Mouse (Mus musculus): ENCODE measurements around the gene Anxa6. TPM values are rescaled to one million over a fixed set of nuclear protein-coding genes. Genes with fewer than 3 reads are reported as not detected.

Gene Anxa6
- polyA plus RNA-seq, 1 experiment from 2014 or later, result 41.6 TPM

- Histone ChIP-seq H3K4me1 (ENCODE audit: control insufficient read depth, insufficient read depth, low read length) (peaks cover 2% of the 10 kb centered on the region), H3K4me3 (ENCODE audit: low read depth, low read length) (no peak overlapping the region), H3K4me2 (ENCODE audit: low read length) (no peak overlapping the region), H3K36me3 (ENCODE audit: control insufficient read depth, insufficient read depth, low read length) (no peaks in the 10 kb centered on the region), H3K9me3 (replicated peaks; ENCODE audit: control insufficient read depth, low read length) (no peaks in the 10 kb centered on the region), H3K27me3 (replicated peaks; ENCODE audit: control insufficient read depth, insufficient read depth, low read length) (no peaks in the 10 kb centered on the region), H3K27ac (ENCODE audit: low read depth, low read length) (no peak overlapping the region), H3K9ac (ENCODE audit: low read length) (no peak overlapping the region)
- ATAC-seq (no peak), DNase-seq (ENCODE audit: low spot score) (no peak)
- 84% methylated on average over 8 of the region's 8 CpGs for WGBS
These were observed 39.2 kb upstream of the Anxa6 start for GRCm38 (mm10) chr11:55072467-55072866.

GRCm38 (mm10) chr11:55071344-55071743, 38.1 kb upstream of the Anxa6 start:
- Histone ChIP-seq H3K9ac (ENCODE audit: low read length) (no peak overlapping the region), H3K4me3 (ENCODE audit: low read depth, low read length) (no peak overlapping the region), H3K27ac (ENCODE audit: low read depth, low read length) (no peak overlapping the region), H3K27me3 (replicated peaks; ENCODE audit: control insufficient read depth, insufficient read depth, low read length) (no peaks in the 10 kb centered on the region), H3K4me1 (ENCODE audit: control insufficient read depth, insufficient read depth, low read length) (no peaks in the 10 kb centered on the region; the same call in 1 of the 2 replicates), H3K9me3 (replicated peaks; ENCODE audit: control insufficient read depth, low read length) (no peaks in the 10 kb centered on the region), H3K4me2 (ENCODE audit: low read length) (no peak overlapping the region), H3K36me3 (ENCODE audit: control insufficient read depth, insufficient read depth, low read length) (no peaks in the 10 kb centered on the region)
- no peak for ATAC-seq
- DNase-seq (ENCODE audit: low spot score), result no peak
- 92% methylated on average over 5 of the region's 5 CpGs for WGBS

- Histone ChIP-seq H3K4me2 (ENCODE audit: low read length) (no peak overlapping the region), H3K4me3 (ENCODE audit: low read depth, low read length) (no peak overlapping the region), H3K4me1 (ENCODE audit: control insufficient read depth, insufficient read depth, low read length) (no peaks in the 10 kb centered on the region; the same call in 1 of the 2 replicates), H3K9ac (ENCODE audit: low read length) (no peak overlapping the region), H3K9me3 (replicated peaks; ENCODE audit: control insufficient read depth, low read length) (no peaks in the 10 kb centered on the region), H3K27me3 (replicated peaks; ENCODE audit: control insufficient read depth, insufficient read depth, low read length) (no peaks in the 10 kb centered on the region), H3K36me3 (ENCODE audit: control insufficient read depth, insufficient read depth, low read length) (no peaks in the 10 kb centered on the region), H3K27ac (ENCODE audit: low read depth, low read length) (no peak overlapping the region)
- ATAC-seq (0 out of 2 replicates have a peak, but pooled peaks have one; percentile 23), DNase-seq (ENCODE audit: low spot score) (peak; percentile 73)
- 36% methylated on average over 2 of the region's 2 CpGs for WGBS
These were observed 35.8 kb upstream of the Anxa6 start for GRCm38 (mm10) chr11:55069023-55069422.

- ATAC-seq, result no peak
- no peaks in the 10 kb centered on the region for H3K36me3 ChIP-seq (ENCODE audit: control insufficient read depth, insufficient read depth, low read length)
- no peak overlapping the region for H3K4me3 ChIP-seq (ENCODE audit: low read depth, low read length)
- H3K4me2 ChIP-seq (ENCODE audit: low read length), result no peak overlapping the region
- 54% methylated on average over 4 of the region's 4 CpGs for WGBS
- no peak overlapping the region for H3K9ac ChIP-seq (ENCODE audit: low read length)
- H3K9me3 ChIP-seq (replicated peaks; ENCODE audit: control insufficient read depth, low read length), result no peaks in the 10 kb centered on the region
- no peaks in the 10 kb centered on the region for H3K27me3 ChIP-seq (replicated peaks; ENCODE audit: control insufficient read depth, insufficient read depth, low read length)
- no peaks in the 10 kb centered on the region; the same call in 1 of the 2 replicates for H3K4me1 ChIP-seq (ENCODE audit: control insufficient read depth, insufficient read depth, low read length)
- H3K27ac ChIP-seq (ENCODE audit: low read depth, low read length), result no peak overlapping the region
- DNase-seq (ENCODE audit: low spot score), result no peak
These were observed 33.7 kb upstream of the Anxa6 start for GRCm38 (mm10) chr11:55066921-55067320.

- no peak overlapping the region for H3K27ac ChIP-seq (ENCODE audit: low read depth, low read length)
- H3K27me3 ChIP-seq (replicated peaks; ENCODE audit: control insufficient read depth, insufficient read depth, low read length), result no peaks in the 10 kb centered on the region
- no peak for ATAC-seq
- no peaks in the 10 kb centered on the region for H3K4me1 ChIP-seq (ENCODE audit: control insufficient read depth, insufficient read depth, low read length)
- H3K4me3 ChIP-seq (ENCODE audit: low read depth, low read length), result no peak overlapping the region
- no peak for DNase-seq (ENCODE audit: low spot score)
- 83% methylated on average over 5 of the region's 5 CpGs for WGBS
- H3K4me2 ChIP-seq (ENCODE audit: low read length), result no peak overlapping the region
- no peaks in the 10 kb centered on the region for H3K9me3 ChIP-seq (replicated peaks; ENCODE audit: control insufficient read depth, low read length)
- H3K36me3 ChIP-seq (ENCODE audit: control insufficient read depth, insufficient read depth, low read length), result no peaks in the 10 kb centered on the region
- no peak overlapping the region for H3K9ac ChIP-seq (ENCODE audit: low read length)
These were observed 29.6 kb upstream of the Anxa6 start for GRCm38 (mm10) chr11:55062856-55063255.

- 89% methylated on average over 5 of the region's 5 CpGs for WGBS
- no peak overlapping the region for H3K9ac ChIP-seq (ENCODE audit: low read length)
These were observed 27.6 kb upstream of the Anxa6 start for GRCm38 (mm10) chr11:55060802-55061201.

GRCm38 (mm10) chr11:55057511-55057910, 24.3 kb upstream of the Anxa6 start:
- 85% methylated on average over 3 of the region's 3 CpGs for WGBS
- DNase-seq (ENCODE audit: low spot score) (no peak), ATAC-seq (no peak)
- Histone ChIP-seq H3K27ac (ENCODE audit: low read depth, low read length) (no peak overlapping the region), H3K36me3 (ENCODE audit: control insufficient read depth, insufficient read depth, low read length) (no peaks in the 10 kb centered on the region), H3K9ac (ENCODE audit: low read length) (no peak overlapping the region), H3K4me3 (ENCODE audit: low read depth, low read length) (no peak overlapping the region), H3K4me1 (ENCODE audit: control insufficient read depth, insufficient read depth, low read length) (no peaks in the 10 kb centered on the region), H3K27me3 (replicated peaks; ENCODE audit: control insufficient read depth, insufficient read depth, low read length) (no peaks in the 10 kb centered on the region), H3K4me2 (ENCODE audit: low read length) (no peak overlapping the region), H3K9me3 (replicated peaks; ENCODE audit: control insufficient read depth, low read length) (no peaks in the 10 kb centered on the region)

More at GRCm38 (mm10) chr11:55060802-55061201, 27.6 kb upstream of the Anxa6 start:
- DNase-seq (ENCODE audit: low spot score) (no peak), ATAC-seq (no peak)
- Histone ChIP-seq H3K27me3 (replicated peaks; ENCODE audit: control insufficient read depth, insufficient read depth, low read length) (no peaks in the 10 kb centered on the region), H3K9me3 (replicated peaks; ENCODE audit: control insufficient read depth, low read length) (no peaks in the 10 kb centered on the region), H3K4me3 (ENCODE audit: low read depth, low read length) (no peak overlapping the region), H3K27ac (ENCODE audit: low read depth, low read length) (no peak overlapping the region), H3K36me3 (ENCODE audit: control insufficient read depth, insufficient read depth, low read length) (no peaks in the 10 kb centered on the region), H3K4me1 (ENCODE audit: control insufficient read depth, insufficient read depth, low read length) (no peaks in the 10 kb centered on the region), H3K4me2 (ENCODE audit: low read length) (no peak overlapping the region)

- DNase-seq (ENCODE audit: low spot score), result no peak
- no peak overlapping the region for H3K9ac ChIP-seq (ENCODE audit: low read length)
- H3K27me3 ChIP-seq (replicated peaks; ENCODE audit: control insufficient read depth, insufficient read depth, low read length), result no peaks in the 10 kb centered on the region
- ATAC-seq, result no peak
- H3K9me3 ChIP-seq (replicated peaks; ENCODE audit: control insufficient read depth, low read length), result no peaks in the 10 kb centered on the region
- H3K27ac ChIP-seq (ENCODE audit: low read depth, low read length), result no peak overlapping the region
- H3K36me3 ChIP-seq (ENCODE audit: control insufficient read depth, insufficient read depth, low read length), result no peaks in the 10 kb centered on the region
- no peak overlapping the region for H3K4me2 ChIP-seq (ENCODE audit: low read length)
- no peak overlapping the region for H3K4me3 ChIP-seq (ENCODE audit: low read depth, low read length)
- H3K4me1 ChIP-seq (ENCODE audit: control insufficient read depth, insufficient read depth, low read length), result no peaks in the 10 kb centered on the region
- 84% methylated on average over 7 of the region's 7 CpGs for WGBS
These were observed 17.7 kb upstream of the Anxa6 start for GRCm38 (mm10) chr11:55050837-55051510.

GRCm38 (mm10) chr11:55046600-55046999, 13.4 kb upstream of the Anxa6 start:
- Histone ChIP-seq H3K4me1 (ENCODE audit: control insufficient read depth, insufficient read depth, low read length) (no peaks in the 10 kb centered on the region), H3K9me3 (replicated peaks; ENCODE audit: control insufficient read depth, low read length) (no peaks in the 10 kb centered on the region), H3K27me3 (replicated peaks; ENCODE audit: control insufficient read depth, insufficient read depth, low read length) (no peaks in the 10 kb centered on the region), H3K4me2 (ENCODE audit: low read length) (no peak overlapping the region), H3K9ac (ENCODE audit: low read length) (no peak overlapping the region), H3K27ac (ENCODE audit: low read depth, low read length) (no peak overlapping the region), H3K36me3 (ENCODE audit: control insufficient read depth, insufficient read depth, low read length) (no peaks in the 10 kb centered on the region), H3K4me3 (ENCODE audit: low read depth, low read length) (no peak overlapping the region)
- 61% methylated on average over 5 of the region's 5 CpGs for WGBS
- DNase-seq (ENCODE audit: low spot score) (no peak), ATAC-seq (no peak)
